Mouse (Mus musculus) spleen, adult 2 months (tissue): ENCODE measurements around the gene Fcnb.

ENCODE experiments used
- CTCF ChIP-seq: fragments of 200-500 bp; IDR thresholded peaks from 2 replicates; pipeline ENCODE4 v1.5.1; 2011; ENCODE audit warnings: mild to moderate bottlenecking, inconsistent platforms; ENCODE audit not compliant: insufficient read depth, insufficient read length, insufficient replicate concordance; ENCODE audit errors: extremely low read depth
- POLR2A ChIP-seq: fragments of 200-500 bp; IDR thresholded peaks from 2 replicates; pipeline ENCODE4 v1.6.1; 2011; ENCODE audit warnings: low read depth, low read length, inconsistent platforms

DNA sequence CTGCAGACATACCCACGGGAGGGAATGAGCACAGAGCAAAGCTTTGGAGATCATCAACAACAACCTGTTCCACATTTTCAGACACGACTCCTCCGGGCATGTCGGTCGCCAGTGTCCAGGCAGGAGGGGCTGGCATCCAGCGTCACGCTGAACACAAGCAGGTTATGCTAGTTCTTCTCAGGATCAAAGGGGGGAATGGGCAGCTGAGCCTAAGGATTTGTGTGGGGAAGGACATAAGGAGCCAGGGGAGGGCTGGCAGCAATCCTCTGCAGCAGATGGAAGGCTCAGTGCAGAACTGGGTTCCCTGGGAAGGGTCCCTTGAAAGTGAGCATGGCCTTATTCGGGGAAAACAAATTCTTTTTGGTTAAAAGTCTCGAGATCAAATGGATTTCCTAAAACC lies 49.1 kb upstream of the Fcnb start:
- TF ChIP-seq POLR2A (no peak), CTCF (no peak)
